Mouse (Mus musculus): ENCODE measurements around the gene Usp53. TPM values are rescaled to one million over a fixed set of nuclear protein-coding genes. Genes with fewer than 3 reads are reported as not detected.
A peak's percentile ranks its signal among the peaks of the same experiment; 100 is the strongest.
"Not testable (repeated sequence)": the region's sequence is repeated elsewhere in the genome, so short reads cannot be mapped to it uniquely, and the experiment has no call there.

Usp53 gene
- polyA plus RNA-seq, 1 experiment from 2014 or later = 4.5 TPM

DNA sequence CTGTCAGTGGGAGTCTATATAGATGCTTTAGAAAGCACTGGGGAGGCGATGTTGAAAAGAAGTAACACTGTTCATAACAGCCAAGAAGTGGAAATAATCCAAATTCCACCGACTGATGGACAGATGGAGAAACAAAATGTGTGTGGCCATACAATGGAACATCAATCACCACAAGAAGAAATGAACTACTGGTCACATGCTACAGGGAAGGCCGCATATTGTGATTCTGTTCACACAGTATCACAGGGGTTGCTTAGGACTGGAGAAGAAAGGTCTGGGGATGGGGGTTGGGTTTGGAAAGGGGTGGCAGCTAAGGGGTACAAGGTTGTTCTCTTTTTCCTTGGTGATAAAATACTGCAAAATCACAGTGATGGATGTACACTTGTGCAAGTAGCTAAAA is 9.5 kb downstream of the Usp53 start:
- no peaks in the 10 kb centered on the region for H3K9me3 ChIP-seq (ENCODE audit: control insufficient read depth, low read length)
- DNase-seq (ENCODE audit: low spot score) (no peak), ATAC-seq (ENCODE audit: insufficient read depth, low FRiP score, low TSS enrichment) (no peak)
- H3K4me3 ChIP-seq (ENCODE audit: low read depth, low read length) = no peak overlapping the region
- no peak overlapping the region for H3K4me2 ChIP-seq (ENCODE audit: low read depth)
- H3K27ac ChIP-seq (ENCODE audit: low read depth, low read length) = no peak overlapping the region
- H3K27me3 ChIP-seq (ENCODE audit: control insufficient read depth, insufficient read depth, low read length) = no peaks in the 10 kb centered on the region
- no peak overlapping the region for H3K9ac ChIP-seq (ENCODE audit: low read length)
- 71% methylated on average over 3 of the region's 3 CpGs for WGBS
- H3K36me3 ChIP-seq (ENCODE audit: control insufficient read depth, insufficient read depth, low read length) = no peaks in the 10 kb centered on the region
- no peaks in the 10 kb centered on the region for H3K4me1 ChIP-seq (ENCODE audit: control insufficient read depth, insufficient read depth, low read length)

DNA sequence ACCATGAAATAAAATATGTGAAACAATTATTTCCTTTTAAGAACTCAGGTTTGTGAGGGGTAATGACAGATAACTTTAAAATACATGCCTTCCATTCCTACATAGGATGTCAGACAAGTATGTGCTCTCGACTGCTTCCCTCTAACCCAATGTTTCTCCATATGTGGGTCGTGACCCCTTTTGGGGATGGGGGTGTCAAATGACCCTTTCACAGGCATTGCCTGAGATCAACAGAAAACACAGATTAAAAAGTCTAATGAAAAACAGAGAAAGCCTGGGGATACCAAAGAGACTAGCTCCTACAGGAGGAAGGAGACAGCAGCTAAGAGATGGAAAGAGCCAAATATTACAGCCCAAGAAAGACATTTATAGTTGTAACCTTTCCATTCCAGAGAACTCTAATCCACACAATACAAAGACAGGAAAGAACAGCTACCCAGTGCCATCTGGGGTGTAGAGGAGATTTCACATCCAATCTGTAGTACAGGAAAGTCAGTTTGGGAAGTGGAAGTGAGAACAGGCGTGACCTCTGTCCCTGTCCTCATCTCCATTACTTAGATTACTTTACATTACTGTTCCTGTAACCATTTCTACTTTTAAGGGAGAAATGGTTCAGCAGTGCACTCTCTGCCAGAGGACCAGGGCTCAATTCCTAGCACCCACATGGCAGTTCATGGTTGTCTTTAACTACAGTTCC is 12.0 kb downstream of the Usp53 start:
- no peaks in the 10 kb centered on the region for H3K9me3 ChIP-seq (ENCODE audit: control insufficient read depth, low read length)
- no peak overlapping the region for H3K9ac ChIP-seq (ENCODE audit: low read length)
- H3K4me2 ChIP-seq (ENCODE audit: low read depth) = no peak overlapping the region
- ATAC-seq (ENCODE audit: insufficient read depth, low FRiP score, low TSS enrichment) (no peak), DNase-seq (ENCODE audit: low spot score) (no peak)
- no peaks in the 10 kb centered on the region for H3K36me3 ChIP-seq (ENCODE audit: control insufficient read depth, insufficient read depth, low read length)
- H3K27ac ChIP-seq (ENCODE audit: low read depth, low read length) = no peak overlapping the region
- WGBS = 64% methylated on average over 3 of the region's 3 CpGs
- H3K4me1 ChIP-seq (ENCODE audit: control insufficient read depth, insufficient read depth, low read length) = no peaks in the 10 kb centered on the region
- no peak overlapping the region for H3K4me3 ChIP-seq (ENCODE audit: low read depth, low read length)
- no peaks in the 10 kb centered on the region for H3K27me3 ChIP-seq (ENCODE audit: control insufficient read depth, insufficient read depth, low read length)

DNA sequence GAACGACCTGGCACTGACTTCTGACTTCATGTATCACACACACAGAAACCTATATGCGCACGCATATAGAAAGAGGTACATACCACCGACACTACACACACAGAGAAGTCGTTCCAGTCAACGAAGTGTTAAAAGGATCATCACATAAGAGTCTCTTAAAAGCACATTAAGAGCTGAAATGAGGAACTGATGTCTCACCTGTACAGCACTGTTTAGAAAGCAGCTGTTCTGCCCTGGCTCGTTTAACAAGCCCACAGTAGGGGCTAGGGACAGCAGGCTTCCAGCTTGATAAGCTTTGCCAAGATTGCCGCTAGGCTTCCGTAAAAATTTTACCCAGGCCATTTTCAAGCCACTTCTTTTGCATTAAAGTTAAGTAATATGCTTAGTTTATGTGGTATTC is 15.9 kb downstream of the Usp53 start:
- H3K27me3 ChIP-seq (ENCODE audit: control insufficient read depth, insufficient read depth, low read length) = no peaks in the 10 kb centered on the region
- H3K9me3 ChIP-seq (ENCODE audit: control insufficient read depth, low read length) = no peaks in the 10 kb centered on the region
- no peak overlapping the region for H3K9ac ChIP-seq (ENCODE audit: low read length)
- no peak overlapping the region for H3K4me2 ChIP-seq (ENCODE audit: low read depth)
- 90% methylated on average over 9 of the region's 9 CpGs for WGBS
- H3K36me3 ChIP-seq (ENCODE audit: control insufficient read depth, insufficient read depth, low read length) = no peaks in the 10 kb centered on the region
- H3K27ac ChIP-seq (ENCODE audit: low read depth, low read length) = no peak overlapping the region
- H3K4me1 ChIP-seq (ENCODE audit: control insufficient read depth, insufficient read depth, low read length) = no peaks in the 10 kb centered on the region
- ATAC-seq (ENCODE audit: insufficient read depth, low FRiP score, low TSS enrichment) = no peak
- H3K4me3 ChIP-seq (ENCODE audit: low read depth, low read length) = no peak overlapping the region
- no peak for DNase-seq (ENCODE audit: low spot score)

- Histone ChIP-seq H3K4me2 (ENCODE audit: low read depth) (no peak overlapping the region), H3K27ac (ENCODE audit: low read depth, low read length) (no peak overlapping the region), H3K4me1 (ENCODE audit: control insufficient read depth, insufficient read depth, low read length) (no peaks in the 10 kb centered on the region), H3K36me3 (ENCODE audit: control insufficient read depth, insufficient read depth, low read length) (no peaks in the 10 kb centered on the region), H3K9ac (ENCODE audit: low read length) (no peak overlapping the region), H3K27me3 (ENCODE audit: control insufficient read depth, insufficient read depth, low read length) (no peaks in the 10 kb centered on the region), H3K4me3 (ENCODE audit: low read depth, low read length) (no peak overlapping the region), H3K9me3 (ENCODE audit: control insufficient read depth, low read length) (no peaks in the 10 kb centered on the region)
- WGBS = 92% methylated on average over 5 of the region's 5 CpGs
- ATAC-seq (ENCODE audit: insufficient read depth, low FRiP score, low TSS enrichment) (no peak), DNase-seq (ENCODE audit: low spot score) (no peak)
Measured at GRCm38 (mm10) chr3:122964301-122964700, 20.0 kb downstream of the Usp53 start.

DNA sequence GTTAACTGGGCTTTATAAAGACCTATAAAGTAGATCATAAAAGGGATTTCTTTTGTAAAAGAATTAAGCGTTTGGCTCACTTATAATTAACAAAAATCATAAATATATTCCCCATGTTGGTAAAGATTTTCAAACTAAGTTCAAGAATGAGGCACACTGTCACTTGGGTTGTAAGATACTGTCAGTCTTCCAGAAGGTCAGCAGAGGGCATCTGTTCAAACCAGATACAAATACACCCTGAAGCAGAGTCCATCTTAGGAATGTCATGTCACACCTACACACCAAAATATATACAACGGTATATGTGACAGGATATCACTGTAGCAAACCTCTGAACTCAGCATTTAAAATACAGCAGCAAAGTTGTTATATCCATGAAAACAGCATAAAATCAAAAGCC is 34.2 kb downstream of the Usp53 start:
- Histone ChIP-seq H3K36me3 (ENCODE audit: control insufficient read depth, insufficient read depth, low read length) (no peaks in the 10 kb centered on the region), H3K9ac (ENCODE audit: low read length) (no peak overlapping the region)
- no peak for ATAC-seq (ENCODE audit: insufficient read depth, low FRiP score, low TSS enrichment)

GRCm38 (mm10) chr3:122943387-122943890 is 40.9 kb downstream of the Usp53 start:
- Histone ChIP-seq H3K27ac (ENCODE audit: low read depth, low read length) (no peak overlapping the region), H3K4me3 (ENCODE audit: low read depth, low read length) (no peak overlapping the region), H3K27me3 (ENCODE audit: control insufficient read depth, insufficient read depth, low read length) (no peaks in the 10 kb centered on the region), H3K4me1 (ENCODE audit: control insufficient read depth, insufficient read depth, low read length) (no peaks in the 10 kb centered on the region), H3K4me2 (ENCODE audit: low read depth) (no peak overlapping the region), H3K36me3 (ENCODE audit: control insufficient read depth, insufficient read depth, low read length) (no peaks in the 10 kb centered on the region), H3K9me3 (ENCODE audit: control insufficient read depth, low read length) (no peaks in the 10 kb centered on the region), H3K9ac (ENCODE audit: low read length) (no peak overlapping the region)
- 81% methylated on average over 6 of the region's 6 CpGs for WGBS
- ATAC-seq (ENCODE audit: insufficient read depth, low FRiP score, low TSS enrichment) (no peak), DNase-seq (ENCODE audit: low spot score) (no peak)

More for the DNA sequence above, 34.2 kb downstream of the Usp53 start:
- Histone ChIP-seq H3K27me3 (ENCODE audit: control insufficient read depth, insufficient read depth, low read length) (no peaks in the 10 kb centered on the region), H3K4me2 (ENCODE audit: low read depth) (no peak overlapping the region), H3K9me3 (ENCODE audit: control insufficient read depth, low read length) (no peaks in the 10 kb centered on the region), H3K27ac (ENCODE audit: low read depth, low read length) (no peak overlapping the region), H3K4me3 (ENCODE audit: low read depth, low read length) (no peak overlapping the region), H3K4me1 (ENCODE audit: control insufficient read depth, insufficient read depth, low read length) (no peaks in the 10 kb centered on the region)
- 97% methylated on average over 2 of the region's 2 CpGs for WGBS
- no peak for DNase-seq (ENCODE audit: low spot score)

DNA sequence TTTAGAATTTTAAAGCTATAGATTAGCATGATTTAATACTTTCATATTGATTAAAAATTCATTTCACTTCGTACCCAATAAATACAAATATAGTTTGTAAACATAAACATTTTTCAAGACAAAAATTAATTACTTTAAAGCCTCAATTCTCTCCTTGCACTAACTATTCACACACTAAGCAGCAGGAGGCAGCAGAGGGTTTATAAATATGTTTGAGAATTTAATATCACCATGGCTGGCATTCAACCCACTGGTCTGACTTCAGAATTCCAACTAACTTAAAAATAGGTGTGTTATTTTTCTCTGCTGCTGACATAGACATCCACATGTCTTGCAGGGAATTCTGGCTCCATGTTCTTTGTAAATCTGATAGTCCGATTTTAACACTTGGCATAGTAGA is 45.1 kb downstream of the Usp53 start:
- no peaks in the 10 kb centered on the region for H3K27me3 ChIP-seq (ENCODE audit: control insufficient read depth, insufficient read depth, low read length)
- ATAC-seq (ENCODE audit: insufficient read depth, low FRiP score, low TSS enrichment) (no peak), DNase-seq (ENCODE audit: low spot score) (peak; percentile 36)
- WGBS = 86% methylated on average over 2 of the region's 2 CpGs
- no peak overlapping the region for H3K4me3 ChIP-seq (ENCODE audit: low read depth, low read length)
- H3K9ac ChIP-seq (ENCODE audit: low read length) = no peak overlapping the region
- H3K27ac ChIP-seq (ENCODE audit: low read depth, low read length) = no peak overlapping the region
- no peaks in the 10 kb centered on the region for H3K4me1 ChIP-seq (ENCODE audit: control insufficient read depth, insufficient read depth, low read length)
- no peak overlapping the region for H3K4me2 ChIP-seq (ENCODE audit: low read depth)
- no peaks in the 10 kb centered on the region for H3K9me3 ChIP-seq (ENCODE audit: control insufficient read depth, low read length)
- no peaks in the 10 kb centered on the region for H3K36me3 ChIP-seq (ENCODE audit: control insufficient read depth, insufficient read depth, low read length)

DNA sequence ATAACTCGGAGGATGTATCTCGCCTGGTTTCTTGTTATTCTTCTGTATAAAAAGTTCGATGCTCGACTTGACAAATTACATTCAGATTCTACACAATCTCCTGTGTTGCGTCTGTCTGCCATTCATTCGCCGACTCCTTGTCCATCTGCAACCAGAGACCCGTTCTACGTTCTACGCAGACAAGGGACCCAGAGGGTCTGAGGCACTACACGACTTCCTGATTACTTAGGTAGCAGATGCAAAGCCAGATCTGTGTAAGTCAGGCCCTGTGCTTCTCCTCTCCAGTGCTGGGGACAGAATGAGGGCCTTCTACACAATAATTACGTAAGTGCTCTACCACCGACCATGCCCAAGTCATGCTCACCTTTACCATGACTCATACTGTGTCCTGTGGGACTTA is 47.1 kb downstream of the Usp53 start:
- not testable (repeated sequence) for H3K9ac ChIP-seq (ENCODE audit: low read length); DNase-seq (ENCODE audit: low spot score); H3K4me3 ChIP-seq (ENCODE audit: low read depth, low read length); H3K27me3 ChIP-seq (ENCODE audit: control insufficient read depth, insufficient read depth, low read length); H3K27ac ChIP-seq (ENCODE audit: low read depth, low read length); H3K36me3 ChIP-seq (ENCODE audit: control insufficient read depth, insufficient read depth, low read length); H3K9me3 ChIP-seq (ENCODE audit: control insufficient read depth, low read length); H3K4me1 ChIP-seq (ENCODE audit: control insufficient read depth, insufficient read depth, low read length); H3K4me2 ChIP-seq (ENCODE audit: low read depth); ATAC-seq (ENCODE audit: insufficient read depth, low FRiP score, low TSS enrichment)
- 86% methylated on average over 13 of the region's 13 CpGs for WGBS

GRCm38 (mm10) chr3:122932466-122932865 is 51.8 kb downstream of the Usp53 start:
- no peaks in the 10 kb centered on the region for H3K4me1 ChIP-seq (ENCODE audit: control insufficient read depth, insufficient read depth, low read length)
- H3K4me2 ChIP-seq (ENCODE audit: low read depth) = no peak overlapping the region
- H3K9me3 ChIP-seq (ENCODE audit: control insufficient read depth, low read length) = no peaks in the 10 kb centered on the region
- WGBS = 91% methylated on average over 1 of the region's 1 CpGs
- ATAC-seq (ENCODE audit: insufficient read depth, low FRiP score, low TSS enrichment) (no peak), DNase-seq (ENCODE audit: low spot score) (no peak)
- H3K9ac ChIP-seq (ENCODE audit: low read length) = no peak overlapping the region
- no peaks in the 10 kb centered on the region for H3K27me3 ChIP-seq (ENCODE audit: control insufficient read depth, insufficient read depth, low read length)
- no peaks in the 10 kb centered on the region for H3K36me3 ChIP-seq (ENCODE audit: control insufficient read depth, insufficient read depth, low read length)
- no peak overlapping the region for H3K4me3 ChIP-seq (ENCODE audit: low read depth, low read length)
- no peak overlapping the region for H3K27ac ChIP-seq (ENCODE audit: low read depth, low read length)

Data from neural tube, embryonic 11.5 days (tissue).